Mouse (Mus musculus): ENCODE results near the gene Slc25a23. TPM values are rescaled to one million over a fixed set of nuclear protein-coding genes. Genes with fewer than 3 reads are reported as not detected.
A peak's percentile ranks its signal among the peaks of the same experiment; 100 is the strongest.

Gene Slc25a23
- polyA plus RNA-seq (2014; fragmentation: Nextera tagmentation; extraction: Ambion mirVana), result 11.6 and 13.3 TPM in 2 replicates

DNA sequence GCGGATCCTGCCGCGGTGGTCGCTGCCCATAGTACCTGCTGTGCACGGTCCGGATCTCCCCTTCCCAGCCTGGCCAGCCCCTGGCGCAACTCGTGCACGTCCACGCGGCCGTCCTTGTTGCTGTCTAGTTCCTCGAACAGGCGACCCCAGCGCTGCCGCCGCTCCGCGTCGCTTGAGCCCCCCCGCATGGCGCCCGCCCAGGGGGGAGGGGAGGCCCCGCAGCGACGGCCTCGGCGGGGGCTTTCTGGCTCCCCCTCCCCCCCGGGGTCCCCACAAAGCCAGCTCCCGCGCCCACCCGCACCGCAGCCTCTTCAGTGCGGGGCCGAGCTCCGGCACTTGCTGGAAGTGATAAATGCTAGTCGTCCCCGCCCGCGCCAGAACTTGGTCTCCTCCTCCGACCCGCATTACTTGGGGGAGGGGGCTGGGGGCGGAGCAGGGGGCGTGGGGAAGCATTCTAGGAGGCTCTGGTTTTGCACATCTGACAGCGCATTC, at the start of gene Slc25a23:
TSS of gene Slc25a23 (minus strand) at position 378 of the 492 bp plus-strand sequence.
- Histone ChIP-seq H3K9ac (ENCODE audit: low read depth, low read length) (peak within 1 kb of the TSS; percentile 86), H3K36me3 (ENCODE audit: control insufficient read depth, insufficient read depth, low read length) (no peaks in the 10 kb centered on the region), H3K4me1 (ENCODE audit: control insufficient read depth, insufficient read depth, low read length) (peaks cover 17% of the 10 kb centered on the region), H3K4me2 (peak within 1 kb of the TSS; percentile 91), H3K9me3 (replicated peaks; ENCODE audit: control insufficient read depth, low read length) (no peaks in the 10 kb centered on the region), H3K4me3 (ENCODE audit: low read depth, low read length) (peak within 1 kb of the TSS; percentile 81), H3K27me3 (ENCODE audit: control insufficient read depth, insufficient read depth, low read length) (peaks cover 37% of the 10 kb centered on the region), H3K27ac (ENCODE audit: low read depth, low read length) (peak within 1 kb of the TSS; percentile 50; the same call in 1 of the 2 replicates)
- 1% methylated on average over 35 of the region's 45 CpGs for WGBS (ENCODE audit: insufficient replicate concordance)
- peak; percentile 62 for ATAC-seq (replicated peaks; ENCODE audit: insufficient number of reproducible peaks, low FRiP score, low TSS enrichment)

DNA sequence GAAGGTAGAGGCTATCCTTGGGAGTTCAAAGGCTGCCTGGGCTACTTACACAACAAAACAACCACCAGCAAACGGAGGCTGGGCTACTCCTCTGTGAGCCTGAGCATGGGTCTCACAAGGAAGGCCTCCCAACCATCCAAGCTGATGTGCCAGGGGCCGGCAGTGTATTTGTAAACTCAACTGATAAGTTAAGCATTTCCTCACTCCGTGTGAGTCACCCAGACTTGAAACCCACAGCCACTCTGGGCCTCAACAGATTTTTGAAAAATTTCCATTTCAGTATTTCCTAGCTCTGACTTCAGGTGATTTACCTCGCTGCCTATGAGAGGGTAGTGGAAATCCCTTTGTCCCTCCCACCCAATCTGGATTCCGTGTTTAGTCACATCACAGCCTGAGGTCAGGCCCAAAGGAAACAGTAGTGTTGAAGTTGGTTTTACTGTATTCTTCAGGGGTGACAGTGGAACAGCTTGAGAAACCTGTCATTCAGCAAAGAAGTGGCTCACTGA, 49.1 kb upstream of the Slc25a23 start:
- Histone ChIP-seq H3K4me3 (ENCODE audit: low read depth, low read length) (no peak overlapping the region), H3K27ac (ENCODE audit: low read depth, low read length) (no peak overlapping the region), H3K36me3 (ENCODE audit: control insufficient read depth, insufficient read depth, low read length) (no peaks in the 10 kb centered on the region), H3K27me3 (ENCODE audit: control insufficient read depth, insufficient read depth, low read length) (no peaks in the 10 kb centered on the region), H3K9ac (ENCODE audit: low read depth, low read length) (no peak overlapping the region), H3K9me3 (replicated peaks; ENCODE audit: control insufficient read depth, low read length) (no peaks in the 10 kb centered on the region), H3K4me1 (ENCODE audit: control insufficient read depth, insufficient read depth, low read length) (no peaks in the 10 kb centered on the region; the same call in 1 of the 2 replicates), H3K4me2 (no peak overlapping the region)
- WGBS (ENCODE audit: insufficient replicate concordance), result 30% methylated on average over 5 of the region's 5 CpGs
- ATAC-seq (replicated peaks; ENCODE audit: insufficient number of reproducible peaks, low FRiP score, low TSS enrichment), result no peak

DNA sequence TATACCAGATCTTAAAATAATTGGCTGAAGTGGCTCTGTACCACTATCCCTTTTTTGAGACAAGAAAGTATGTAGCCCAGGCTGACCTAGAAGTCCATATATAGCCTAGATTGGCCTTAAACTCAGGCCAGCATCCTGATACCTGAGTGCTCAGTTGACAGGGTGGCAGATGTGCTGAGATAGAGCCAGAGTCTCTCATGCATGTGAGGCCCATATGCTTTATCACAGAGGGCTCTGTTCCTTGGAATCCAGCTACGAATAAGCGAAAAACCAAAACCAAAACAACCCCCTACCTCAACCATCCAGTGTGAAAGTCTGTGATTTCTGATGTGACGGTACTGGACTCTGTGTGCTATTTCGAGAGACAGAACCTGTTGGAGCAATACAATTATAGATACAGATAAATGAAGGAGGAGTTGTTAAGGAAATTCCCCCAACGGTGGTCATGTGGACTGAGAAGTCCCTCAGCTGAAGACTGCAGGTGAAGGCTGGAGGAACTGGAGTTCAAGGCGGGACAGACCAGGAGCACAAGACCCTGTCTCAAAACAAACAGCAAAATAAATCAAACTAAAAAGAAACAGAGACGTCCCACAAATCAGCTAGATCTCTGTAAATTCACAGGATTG, 48.5 kb upstream of the Slc25a23 start:
- Histone ChIP-seq H3K4me3 (ENCODE audit: low read depth, low read length) (no peak overlapping the region), H3K4me2 (no peak overlapping the region), H3K4me1 (ENCODE audit: control insufficient read depth, insufficient read depth, low read length) (no peaks in the 10 kb centered on the region; the same call in 1 of the 2 replicates), H3K9ac (ENCODE audit: low read depth, low read length) (no peak overlapping the region), H3K27me3 (ENCODE audit: control insufficient read depth, insufficient read depth, low read length) (no peaks in the 10 kb centered on the region), H3K27ac (ENCODE audit: low read depth, low read length) (no peak overlapping the region), H3K36me3 (ENCODE audit: control insufficient read depth, insufficient read depth, low read length) (no peaks in the 10 kb centered on the region), H3K9me3 (replicated peaks; ENCODE audit: control insufficient read depth, low read length) (no peaks in the 10 kb centered on the region)
- ATAC-seq (replicated peaks; ENCODE audit: insufficient number of reproducible peaks, low FRiP score, low TSS enrichment), result no peak
- WGBS (ENCODE audit: insufficient replicate concordance), result 73% methylated on average over 7 of the region's 7 CpGs

DNA sequence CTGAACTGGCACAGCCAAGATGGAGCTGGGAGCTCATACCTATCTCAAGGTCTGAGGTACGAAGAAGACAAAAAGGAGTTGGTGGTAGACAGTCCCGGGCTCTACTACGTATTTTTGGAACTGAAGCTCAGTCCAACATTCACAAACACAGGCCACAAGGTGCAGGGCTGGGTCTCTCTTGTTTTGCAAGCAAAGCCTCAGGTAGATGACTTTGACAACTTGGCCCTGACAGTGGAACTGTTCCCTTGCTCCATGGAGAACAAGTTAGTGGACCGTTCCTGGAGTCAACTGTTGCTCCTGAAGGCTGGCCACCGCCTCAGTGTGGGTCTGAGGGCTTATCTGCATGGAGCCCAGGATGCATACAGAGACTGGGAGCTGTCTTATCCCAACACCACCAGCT, 47.4 kb upstream of the Slc25a23 start:
- no peak overlapping the region for H3K4me2 ChIP-seq
- H3K27ac ChIP-seq (ENCODE audit: low read depth, low read length), result no peak overlapping the region
- no peaks in the 10 kb centered on the region for H3K36me3 ChIP-seq (ENCODE audit: control insufficient read depth, insufficient read depth, low read length)
- no peak for ATAC-seq (replicated peaks; ENCODE audit: insufficient number of reproducible peaks, low FRiP score, low TSS enrichment)
- no peak overlapping the region for H3K4me3 ChIP-seq (ENCODE audit: low read depth, low read length)
- H3K9ac ChIP-seq (ENCODE audit: low read depth, low read length), result no peak overlapping the region
- 78% methylated on average over 5 of the region's 5 CpGs for WGBS (ENCODE audit: insufficient replicate concordance)
- H3K4me1 ChIP-seq (ENCODE audit: control insufficient read depth, insufficient read depth, low read length), result no peaks in the 10 kb centered on the region; the same call in 1 of the 2 replicates
- H3K9me3 ChIP-seq (replicated peaks; ENCODE audit: control insufficient read depth, low read length), result no peaks in the 10 kb centered on the region
- H3K27me3 ChIP-seq (ENCODE audit: control insufficient read depth, insufficient read depth, low read length), result no peaks in the 10 kb centered on the region

DNA sequence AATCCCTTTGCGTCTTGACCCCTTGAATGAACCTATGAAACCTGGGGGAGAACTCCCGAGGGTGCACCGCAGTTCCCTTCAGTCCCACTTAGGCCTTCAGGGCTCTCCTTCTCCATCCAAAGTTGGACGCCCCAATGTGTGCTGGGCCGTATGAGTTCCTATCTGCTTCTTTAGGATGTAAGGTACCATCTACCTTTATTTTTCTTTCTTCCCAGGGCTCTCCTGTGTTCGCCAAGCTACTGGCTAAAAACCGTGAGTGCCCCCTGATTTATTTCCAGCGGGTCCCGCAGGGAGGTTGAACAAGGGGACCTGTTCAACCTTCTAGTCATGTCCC, 46.3 kb upstream of the Slc25a23 start:
- H3K9me3 ChIP-seq (replicated peaks; ENCODE audit: control insufficient read depth, low read length), result no peaks in the 10 kb centered on the region
- peak overlapping the region; percentile 58 for H3K4me3 ChIP-seq (ENCODE audit: low read depth, low read length)
- 7% methylated on average over 9 of the region's 9 CpGs for WGBS (ENCODE audit: insufficient replicate concordance)
- H3K27ac ChIP-seq (ENCODE audit: low read depth, low read length), result no peak overlapping the region
- H3K4me1 ChIP-seq (ENCODE audit: control insufficient read depth, insufficient read depth, low read length), result no peaks in the 10 kb centered on the region; the same call in 1 of the 2 replicates
- no peaks in the 10 kb centered on the region for H3K36me3 ChIP-seq (ENCODE audit: control insufficient read depth, insufficient read depth, low read length)
- no peaks in the 10 kb centered on the region for H3K27me3 ChIP-seq (ENCODE audit: control insufficient read depth, insufficient read depth, low read length)
- no peak for ATAC-seq (replicated peaks; ENCODE audit: insufficient number of reproducible peaks, low FRiP score, low TSS enrichment)
- H3K9ac ChIP-seq (ENCODE audit: low read depth, low read length), result no peak overlapping the region
- H3K4me2 ChIP-seq, result peak overlapping the region; percentile 90

DNA sequence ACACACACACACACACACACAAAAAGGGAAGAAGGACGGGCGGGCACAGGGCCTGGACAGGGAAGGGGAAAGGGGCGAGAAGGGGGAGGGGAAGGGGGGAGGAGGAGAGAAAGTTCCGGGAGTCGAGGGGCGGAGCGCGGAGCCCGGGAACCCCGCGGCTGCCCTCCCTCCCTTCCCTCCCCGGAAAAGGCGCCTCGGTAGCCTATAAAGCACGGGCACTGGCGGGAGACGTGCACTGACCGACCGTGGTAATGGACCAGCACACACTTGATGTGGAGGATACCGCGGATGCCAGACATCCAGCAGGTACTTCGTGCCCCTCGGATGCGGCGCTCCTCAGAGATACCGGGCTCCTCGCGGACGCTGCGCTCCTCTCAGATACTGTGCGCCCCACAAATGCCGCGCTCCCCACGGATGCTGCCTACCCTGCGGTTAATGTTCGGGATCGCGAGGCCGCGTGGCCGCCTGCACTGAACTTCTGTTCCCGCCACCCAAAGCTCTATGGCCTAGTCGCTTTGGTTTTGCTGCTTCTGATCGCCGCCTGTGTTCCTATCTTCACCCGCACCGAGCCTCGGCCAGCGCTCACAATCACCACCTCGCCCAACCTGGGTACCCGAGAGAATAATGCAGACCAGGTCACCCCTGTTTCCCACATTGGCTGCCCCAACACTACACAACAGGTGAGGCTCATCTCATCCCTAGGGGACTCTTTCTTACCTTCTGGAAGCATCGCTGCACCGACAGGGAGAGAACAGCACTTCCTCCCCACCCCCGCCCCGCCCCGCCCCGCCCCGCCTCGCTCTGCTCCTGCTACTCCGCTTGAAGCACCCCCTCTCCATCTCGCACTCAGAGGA, 45.7 kb upstream of the Slc25a23 start, which contains the start of gene Tnfsf9:
TSS of gene Tnfsf9 (plus strand) at position 145 of the 854 bp plus-strand sequence.
- Histone ChIP-seq H3K4me2 (peak within 1 kb of the TSS; percentile 90), H3K9me3 (replicated peaks; ENCODE audit: control insufficient read depth, low read length) (no peaks in the 10 kb centered on the region), H3K4me1 (ENCODE audit: control insufficient read depth, insufficient read depth, low read length) (no peaks in the 10 kb centered on the region; the same call in 1 of the 2 replicates), H3K9ac (ENCODE audit: low read depth, low read length) (peak within 1 kb of the TSS; percentile 71), H3K4me3 (ENCODE audit: low read depth, low read length) (peak within 1 kb of the TSS; percentile 58), H3K36me3 (ENCODE audit: control insufficient read depth, insufficient read depth, low read length) (no peaks in the 10 kb centered on the region), H3K27me3 (ENCODE audit: control insufficient read depth, insufficient read depth, low read length) (no peaks in the 10 kb centered on the region), H3K27ac (ENCODE audit: low read depth, low read length) (no peak within 1 kb of the TSS)
- ATAC-seq (replicated peaks; ENCODE audit: insufficient number of reproducible peaks, low FRiP score, low TSS enrichment), result peak; percentile 68
- under 1% methylated on average over 54 of the region's 61 CpGs for WGBS (ENCODE audit: insufficient replicate concordance)

DNA sequence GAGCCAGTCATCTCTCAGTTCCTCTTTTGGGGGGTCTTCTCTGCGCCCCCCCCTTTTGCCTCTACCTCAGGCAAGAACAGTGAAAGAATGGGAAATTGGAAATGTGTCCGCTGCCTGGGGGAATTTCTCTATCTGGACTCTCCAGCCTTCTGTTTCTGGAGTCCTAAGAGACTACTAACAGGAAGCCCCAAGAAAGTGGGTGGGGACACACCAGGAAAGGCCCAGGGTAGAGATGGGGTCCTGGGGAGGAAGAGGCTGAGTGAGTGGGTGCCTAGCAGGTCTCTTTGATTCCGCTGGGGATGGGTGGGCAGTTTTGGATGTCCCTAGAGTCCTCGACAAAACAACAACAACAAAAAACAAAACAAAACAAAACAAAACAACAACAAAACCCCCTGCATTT, 44.8 kb upstream of the Slc25a23 start:
- no peaks in the 10 kb centered on the region for H3K9me3 ChIP-seq (replicated peaks; ENCODE audit: control insufficient read depth, low read length)
- no peak overlapping the region for H3K27ac ChIP-seq (ENCODE audit: low read depth, low read length)
- no peaks in the 10 kb centered on the region for H3K27me3 ChIP-seq (ENCODE audit: control insufficient read depth, insufficient read depth, low read length)
- H3K4me1 ChIP-seq (ENCODE audit: control insufficient read depth, insufficient read depth, low read length), result no peaks in the 10 kb centered on the region; the same call in 1 of the 2 replicates
- H3K4me3 ChIP-seq (ENCODE audit: low read depth, low read length), result peak overlapping the region; percentile 58
- H3K9ac ChIP-seq (ENCODE audit: low read depth, low read length), result peak overlapping the region; percentile 71
- ATAC-seq (replicated peaks; ENCODE audit: insufficient number of reproducible peaks, low FRiP score, low TSS enrichment), result no peak
- peak overlapping the region; percentile 90 for H3K4me2 ChIP-seq
- no peaks in the 10 kb centered on the region for H3K36me3 ChIP-seq (ENCODE audit: control insufficient read depth, insufficient read depth, low read length)
- WGBS (ENCODE audit: insufficient replicate concordance), result 35% methylated on average over 4 of the region's 4 CpGs

DNA sequence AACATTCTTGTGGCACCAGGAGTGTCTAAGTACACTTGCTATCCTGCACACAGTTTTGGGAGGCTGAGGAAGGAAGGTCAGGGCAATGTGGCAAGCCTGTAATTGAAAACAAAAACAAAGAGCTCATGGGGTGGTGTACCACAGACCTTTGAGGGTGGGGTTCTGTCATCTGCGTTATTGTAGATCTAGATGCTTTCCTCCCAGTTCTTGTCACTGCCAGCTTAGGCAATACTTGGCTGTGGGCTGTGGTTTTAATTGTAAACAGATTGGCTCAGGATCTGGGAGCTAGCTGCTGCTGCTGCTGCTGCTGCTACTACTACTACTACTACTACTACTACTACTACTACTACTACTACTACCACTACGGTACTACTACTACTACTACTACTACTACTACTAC, 42.6 kb upstream of the Slc25a23 start:
- no peaks in the 10 kb centered on the region for H3K36me3 ChIP-seq (ENCODE audit: control insufficient read depth, insufficient read depth, low read length)
- H3K4me2 ChIP-seq, result no peak overlapping the region
- H3K9me3 ChIP-seq (replicated peaks; ENCODE audit: control insufficient read depth, low read length), result no peaks in the 10 kb centered on the region
- H3K4me3 ChIP-seq (ENCODE audit: low read depth, low read length), result no peak overlapping the region
- 71% methylated on average over 2 of the region's 2 CpGs for WGBS (ENCODE audit: insufficient replicate concordance)
- H3K4me1 ChIP-seq (ENCODE audit: control insufficient read depth, insufficient read depth, low read length), result no peaks in the 10 kb centered on the region; the same call in 1 of the 2 replicates
- no peaks in the 10 kb centered on the region for H3K27me3 ChIP-seq (ENCODE audit: control insufficient read depth, insufficient read depth, low read length)
- no peak for ATAC-seq (replicated peaks; ENCODE audit: insufficient number of reproducible peaks, low FRiP score, low TSS enrichment)
- no peak overlapping the region for H3K27ac ChIP-seq (ENCODE audit: low read depth, low read length)
- H3K9ac ChIP-seq (ENCODE audit: low read depth, low read length), result no peak overlapping the region

All from heart, embryonic 11.5 days (tissue).